Mouse (Mus musculus) kidney, adult 2 months (tissue): ENCODE data around the gene Bex3.

Source experiments
- CTCF ChIP-seq: fragments of 200-500 bp; conservative IDR thresholded peaks from 2 replicates; pipeline ENCODE4 v1.5.1; 2011; ENCODE audit warnings: low read depth, mild to moderate bottlenecking, control low read depth, low read length, moderate library complexity, mixed read lengths; ENCODE audit not compliant: insufficient read depth, insufficient read length
- POLR2A ChIP-seq: fragments of 200-500 bp; IDR thresholded peaks from one replicate; pipeline ENCODE4 v1.6.1; 2011; ENCODE audit warnings: low read depth, low read length, control low read depth

DNA sequence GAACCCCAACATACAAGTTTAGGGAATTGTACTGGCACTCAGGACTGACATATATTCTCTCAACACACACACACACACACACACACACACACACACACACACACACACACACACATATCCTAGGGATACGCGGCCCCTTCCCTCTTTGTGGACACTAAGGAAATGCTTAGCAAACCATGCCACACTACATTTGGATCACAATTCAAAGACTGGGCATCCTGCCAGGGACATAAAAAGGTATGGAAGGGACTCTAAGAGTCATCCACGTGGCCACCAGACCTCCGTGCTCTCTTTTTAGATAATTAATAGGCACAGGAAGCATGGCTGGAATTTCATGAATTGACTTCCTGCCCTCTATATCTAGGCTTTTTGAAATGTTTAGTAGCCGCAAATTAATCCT is 42.3 kb upstream of the Bex3 start:
- no peak for TF ChIP-seq POLR2A
- no peak for TF ChIP-seq CTCF
